Mouse (Mus musculus): ENCODE data around the gene Notch1. TPM values are rescaled to one million over a fixed set of nuclear protein-coding genes. Genes with fewer than 3 reads are reported as not detected.

The Notch1 gene
- polyA plus RNA-seq, 1 experiment from 2014 or later = 11.8 TPM

DNA sequence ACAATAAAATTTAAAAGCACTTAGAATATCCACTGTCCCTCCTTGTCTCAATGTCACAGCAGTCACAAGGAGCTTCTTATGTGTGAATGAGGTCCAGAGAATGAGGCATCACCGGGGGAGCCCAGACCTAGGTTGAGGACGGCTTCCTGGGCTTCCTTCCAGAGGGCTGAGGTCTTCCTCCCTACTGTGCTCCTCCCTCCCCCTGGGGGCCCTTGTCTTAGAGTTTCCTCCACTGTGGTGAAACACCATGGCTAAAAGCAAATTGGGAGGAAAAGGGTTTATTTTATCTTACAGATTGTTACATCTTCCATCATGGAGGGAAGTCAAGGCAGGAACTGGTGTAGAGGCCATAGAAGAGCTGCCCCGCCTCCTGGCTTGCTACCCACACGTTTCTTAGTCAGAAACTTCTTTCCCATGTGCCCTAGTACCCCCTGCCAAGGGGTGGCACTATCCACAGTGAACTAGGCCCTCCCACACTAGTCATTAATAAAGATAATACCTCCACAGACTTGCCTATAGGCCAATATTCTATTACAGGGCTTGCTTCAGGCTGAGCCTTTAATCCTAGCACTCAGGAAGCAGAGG, 12.8 kb upstream of the Notch1 start:
- 58% methylated on average over 4 of the region's 4 CpGs for WGBS
- Histone ChIP-seq H3K9me3 (ENCODE audit: low read length) (no peaks in the 10 kb centered on the region), H3K4me2 (replicated peaks; ENCODE audit: low read depth, low read length) (no peak overlapping the region), H3K27ac (ENCODE audit: low read length) (no peak overlapping the region), H3K4me1 (ENCODE audit: insufficient read depth, low read depth, low read length) (peaks cover 10% of the 10 kb centered on the region; the same call in 1 of the 2 replicates), H3K36me3 (ENCODE audit: insufficient read depth, low read length) (no peaks in the 10 kb centered on the region), H3K9ac (replicated peaks; ENCODE audit: low read depth) (no peak overlapping the region), H3K4me3 (ENCODE audit: low read depth, low read length) (no peak overlapping the region), H3K27me3 (replicated peaks; ENCODE audit: insufficient read depth, low read length) (no peaks in the 10 kb centered on the region)
- no peak for DNase-seq (ENCODE audit: low spot score)
- TF ChIP-seq EP300 (IDR thresholded peaks at IDR 0.05) (no peak), CTCF (IDR thresholded peaks at IDR 0.05) (no peak)
- no peak for ATAC-seq

DNA sequence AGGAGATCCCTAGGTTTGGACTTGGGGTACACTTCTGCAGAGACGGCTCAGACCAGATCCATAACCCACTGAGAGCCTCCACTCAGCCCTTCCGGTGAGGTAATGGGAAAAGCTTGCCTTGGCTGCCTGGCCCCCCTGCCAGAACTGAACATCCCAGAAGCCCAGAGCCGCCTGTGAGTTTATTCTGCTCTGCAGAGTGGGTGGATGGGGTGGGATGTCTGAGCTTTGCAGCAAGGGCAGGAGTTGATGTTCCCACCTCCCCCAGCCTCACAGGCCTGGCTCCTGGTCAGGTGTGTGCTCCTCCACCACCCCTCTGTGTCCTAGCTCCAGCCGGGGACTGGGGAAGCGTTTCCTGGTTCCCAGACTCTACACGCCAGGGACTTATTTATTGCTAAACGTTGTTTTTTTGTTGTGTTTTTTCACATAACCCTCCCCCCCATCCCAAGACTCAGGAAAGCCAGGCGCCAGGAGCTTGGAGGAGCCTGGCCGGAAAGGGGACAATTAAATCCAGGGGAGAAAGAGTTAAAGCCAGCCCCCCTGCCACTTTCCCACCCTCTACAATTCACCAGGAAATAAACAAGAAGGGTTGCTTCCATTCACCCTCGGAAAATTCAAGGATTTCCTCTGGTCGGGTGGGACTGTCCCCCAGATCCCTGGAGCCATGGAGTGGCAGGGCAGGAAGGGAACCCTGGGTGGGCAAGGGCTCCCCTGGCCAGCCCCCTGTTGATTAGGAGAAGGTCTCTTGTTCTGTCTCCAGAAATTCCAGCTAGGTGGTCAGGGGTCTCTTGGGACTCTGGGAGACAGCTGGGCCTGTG, 10.2 kb upstream of the Notch1 start:
- Histone ChIP-seq H3K4me1 (ENCODE audit: insufficient read depth, low read depth, low read length) (peaks cover 9% of the 10 kb centered on the region; the same call in 1 of the 2 replicates), H3K27me3 (replicated peaks; ENCODE audit: insufficient read depth, low read length) (no peaks in the 10 kb centered on the region), H3K4me2 (replicated peaks; ENCODE audit: low read depth, low read length) (no peak overlapping the region), H3K9ac (replicated peaks; ENCODE audit: low read depth) (no peak overlapping the region), H3K4me3 (ENCODE audit: low read depth, low read length) (no peak overlapping the region), H3K9me3 (ENCODE audit: low read length) (no peaks in the 10 kb centered on the region), H3K36me3 (ENCODE audit: insufficient read depth, low read length) (no peaks in the 10 kb centered on the region), H3K27ac (ENCODE audit: low read length) (peak overlapping the region; percentile 72)
- ATAC-seq = peak; percentile 53
- WGBS = 43% methylated on average over 11 of the region's 11 CpGs
- 0 out of 2 replicates have a peak, but pooled peaks have one; percentile 13 for TF ChIP-seq EP300 (IDR thresholded peaks at IDR 0.05)
- no peak for TF ChIP-seq CTCF (IDR thresholded peaks at IDR 0.05)
- DNase-seq (ENCODE audit: low spot score) = peak; percentile 49

DNA sequence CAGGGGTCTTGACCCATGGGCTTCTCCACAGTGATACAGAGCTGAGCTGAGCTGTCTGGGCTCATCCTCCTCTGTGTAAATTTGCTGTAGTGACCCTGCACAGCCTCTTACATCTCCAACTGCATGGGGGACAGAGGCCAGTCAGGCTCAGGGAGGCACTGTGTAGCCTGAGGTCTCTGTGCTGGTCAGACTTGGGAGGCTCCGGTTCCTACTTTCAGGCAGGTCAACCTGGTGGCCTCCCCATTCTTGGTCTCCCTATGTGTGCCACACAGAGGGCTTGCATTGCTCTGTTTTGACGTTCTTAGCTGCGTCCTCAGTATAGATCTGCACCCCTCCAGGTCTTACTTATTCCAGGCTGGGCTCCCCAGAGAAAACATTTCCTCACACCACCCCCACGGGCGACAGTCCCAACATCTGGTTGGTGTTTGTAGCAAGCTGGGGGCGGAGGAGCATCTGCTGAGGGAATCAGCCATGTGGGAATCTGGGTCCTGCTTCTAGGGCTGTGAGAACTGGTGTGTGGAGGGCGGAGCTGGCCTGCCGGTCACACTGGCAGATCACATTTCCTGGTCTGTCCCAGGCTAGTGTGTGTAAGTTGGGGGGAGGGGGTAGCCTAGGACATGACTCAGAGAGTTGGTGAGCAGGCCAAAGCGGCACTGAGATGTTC, 9.0 kb upstream of the Notch1 start:
- Histone ChIP-seq H3K9ac (replicated peaks; ENCODE audit: low read depth) (no peak overlapping the region), H3K27ac (ENCODE audit: low read length) (peak overlapping the region; percentile 72; the same call in 1 of the 2 replicates), H3K4me2 (replicated peaks; ENCODE audit: low read depth, low read length) (no peak overlapping the region), H3K4me1 (ENCODE audit: insufficient read depth, low read depth, low read length) (peaks cover 9% of the 10 kb centered on the region; the same call in 1 of the 2 replicates), H3K4me3 (ENCODE audit: low read depth, low read length) (no peak overlapping the region), H3K27me3 (replicated peaks; ENCODE audit: insufficient read depth, low read length) (no peaks in the 10 kb centered on the region), H3K36me3 (ENCODE audit: insufficient read depth, low read length) (no peaks in the 10 kb centered on the region), H3K9me3 (ENCODE audit: low read length) (no peaks in the 10 kb centered on the region)
- TF ChIP-seq CTCF (IDR thresholded peaks at IDR 0.05) (no peak), EP300 (IDR thresholded peaks at IDR 0.05) (peak; percentile 54; the same call in 1 of the 2 replicates)
- 22% methylated on average over 9 of the region's 9 CpGs for WGBS
- DNase-seq (ENCODE audit: low spot score) (peak; percentile 89), ATAC-seq (peak; percentile 95)

DNA sequence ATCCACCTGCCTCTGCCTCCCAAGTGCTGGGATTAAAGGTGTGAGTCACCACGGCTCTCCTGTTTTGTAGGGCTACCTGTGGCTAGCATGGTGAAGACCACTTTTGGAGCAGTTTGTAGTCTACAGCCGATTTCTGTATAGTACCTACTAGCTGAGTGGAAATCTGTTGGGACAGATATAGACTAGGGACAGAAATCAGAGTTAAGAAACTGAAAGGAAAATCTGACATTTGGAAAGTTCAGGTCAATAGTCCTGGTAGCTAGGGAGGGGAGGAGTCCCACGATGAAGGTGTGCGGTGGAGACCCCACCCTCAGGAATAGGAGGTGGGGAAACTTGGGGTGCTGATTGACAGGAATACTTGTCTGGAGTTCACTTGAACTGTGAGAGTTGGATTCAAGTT, 5.9 kb upstream of the Notch1 start:
- Histone ChIP-seq H3K27me3 (replicated peaks; ENCODE audit: insufficient read depth, low read length) (no peaks in the 10 kb centered on the region), H3K36me3 (ENCODE audit: insufficient read depth, low read length) (no peaks in the 10 kb centered on the region), H3K4me3 (ENCODE audit: low read depth, low read length) (no peak overlapping the region), H3K9me3 (ENCODE audit: low read length) (no peaks in the 10 kb centered on the region), H3K9ac (replicated peaks; ENCODE audit: low read depth) (no peak overlapping the region), H3K4me1 (ENCODE audit: insufficient read depth, low read depth, low read length) (peaks cover 9% of the 10 kb centered on the region; the same call in 1 of the 2 replicates), H3K27ac (ENCODE audit: low read length) (no peak overlapping the region), H3K4me2 (replicated peaks; ENCODE audit: low read depth, low read length) (no peak overlapping the region)
- ATAC-seq (no peak), DNase-seq (ENCODE audit: low spot score) (no peak)
- no peak for TF ChIP-seq CTCF (IDR thresholded peaks at IDR 0.05)
- TF ChIP-seq EP300 (IDR thresholded peaks at IDR 0.05) = no peak
- 85% methylated on average over 4 of the region's 4 CpGs for WGBS

DNA sequence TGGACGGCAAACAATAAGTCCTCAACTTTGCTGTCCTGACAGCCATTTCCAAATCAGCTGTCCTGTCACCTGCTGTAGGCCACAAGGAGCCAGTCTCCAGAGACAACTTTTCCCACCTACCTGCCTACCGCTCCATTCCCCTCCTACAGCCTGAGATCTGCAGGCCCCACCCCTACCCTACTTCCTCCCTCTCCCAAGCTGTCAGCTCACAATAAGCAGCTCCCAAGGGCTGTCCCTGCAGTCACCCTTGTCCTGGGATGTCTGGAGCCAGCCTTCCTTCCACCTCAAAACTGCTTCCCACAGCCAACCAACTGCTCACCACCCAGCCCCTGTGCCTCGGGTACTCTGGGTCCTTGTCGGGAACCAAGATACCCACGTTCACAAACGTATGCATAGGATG, 3.3 kb upstream of the Notch1 start:
- H3K27me3 ChIP-seq (replicated peaks; ENCODE audit: insufficient read depth, low read length) = no peaks in the 10 kb centered on the region
- no peaks in the 10 kb centered on the region for H3K9me3 ChIP-seq (ENCODE audit: low read length)
- DNase-seq (ENCODE audit: low spot score) (no peak), ATAC-seq (no peak)
- no peak overlapping the region for H3K27ac ChIP-seq (ENCODE audit: low read length)
- H3K4me3 ChIP-seq (ENCODE audit: low read depth, low read length) = no peak overlapping the region
- no peak for TF ChIP-seq CTCF (IDR thresholded peaks at IDR 0.05)
- TF ChIP-seq EP300 (IDR thresholded peaks at IDR 0.05) = no peak
- H3K9ac ChIP-seq (replicated peaks; ENCODE audit: low read depth) = no peak overlapping the region
- peaks cover 8% of the 10 kb centered on the region; the same call in 1 of the 2 replicates for H3K4me1 ChIP-seq (ENCODE audit: insufficient read depth, low read depth, low read length)
- WGBS = 68% methylated on average over 6 of the region's 6 CpGs
- H3K36me3 ChIP-seq (ENCODE audit: insufficient read depth, low read length) = no peaks in the 10 kb centered on the region
- no peak overlapping the region for H3K4me2 ChIP-seq (replicated peaks; ENCODE audit: low read depth, low read length)

DNA sequence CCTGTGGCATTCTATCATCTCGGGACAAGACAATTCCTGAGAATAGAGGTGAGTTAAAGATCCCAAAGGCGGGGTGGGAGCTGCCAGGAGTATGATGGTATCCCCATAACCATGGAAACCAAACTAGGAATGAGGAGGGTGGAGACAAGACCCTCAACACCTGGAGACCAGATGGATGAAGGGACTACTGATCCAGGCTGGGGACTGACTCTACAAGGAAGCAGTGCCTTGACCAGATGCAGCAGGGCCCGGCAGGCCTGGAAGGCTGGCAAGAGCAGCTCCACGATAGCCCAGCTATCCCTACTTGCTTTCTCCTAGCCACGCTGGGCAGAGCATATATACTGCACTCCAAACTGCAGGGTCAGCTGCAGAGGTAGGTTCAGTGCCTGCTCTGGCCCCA, 524 bp upstream of the Notch1 start:
- TF ChIP-seq EP300 (IDR thresholded peaks at IDR 0.05) (no peak), CTCF (IDR thresholded peaks at IDR 0.05) (no peak)
- Histone ChIP-seq H3K27me3 (replicated peaks; ENCODE audit: insufficient read depth, low read length) (no peaks in the 10 kb centered on the region), H3K36me3 (ENCODE audit: insufficient read depth, low read length) (no peaks in the 10 kb centered on the region), H3K9ac (replicated peaks; ENCODE audit: low read depth) (no peak overlapping the region), H3K4me2 (replicated peaks; ENCODE audit: low read depth, low read length) (no peak overlapping the region), H3K4me1 (ENCODE audit: insufficient read depth, low read depth, low read length) (peaks cover 8% of the 10 kb centered on the region; the same call in 1 of the 2 replicates), H3K4me3 (ENCODE audit: low read depth, low read length) (no peak overlapping the region), H3K27ac (ENCODE audit: low read length) (no peak overlapping the region), H3K9me3 (ENCODE audit: low read length) (no peaks in the 10 kb centered on the region)
- DNase-seq (ENCODE audit: low spot score) (no peak), ATAC-seq (no peak)
- WGBS = 83% methylated on average over 5 of the region's 5 CpGs

All from lung, postnatal 0 days (tissue).